Mouse (Mus musculus) adrenal gland, postnatal 4 days (tissue): ENCODE results near the gene Rtkn. TPM values are rescaled to one million over a fixed set of nuclear protein-coding genes. Genes with fewer than 3 reads are reported as not detected.

Experiments used
- DNase-seq, 2 experiments: peaks; one replicate each; pipeline ENCODE4 v3.0.0; 2021 to 2022; ENCODE audit warnings: low spot score in 2 of 2, mixed read lengths in 2 of 2
- total RNA-seq, 2 experiments: library from RNA; stranded (reverse); gene quantifications; 2 replicates each; pipeline ENCODE4 v1.2.3; 2021

Rtkn gene
- total RNA-seq, 2 experiments from 2014 or later = 36.8 to 40.3 TPM

GRCm38 (mm10) chr6:83115682-83116372, 19.4 kb upstream of the Rtkn start:
- DNase-seq = no peak

- DNase-seq = no peak
Measured at GRCm38 (mm10) chr6:83116373-83117164, 18.7 kb upstream of the Rtkn start.

DNA sequence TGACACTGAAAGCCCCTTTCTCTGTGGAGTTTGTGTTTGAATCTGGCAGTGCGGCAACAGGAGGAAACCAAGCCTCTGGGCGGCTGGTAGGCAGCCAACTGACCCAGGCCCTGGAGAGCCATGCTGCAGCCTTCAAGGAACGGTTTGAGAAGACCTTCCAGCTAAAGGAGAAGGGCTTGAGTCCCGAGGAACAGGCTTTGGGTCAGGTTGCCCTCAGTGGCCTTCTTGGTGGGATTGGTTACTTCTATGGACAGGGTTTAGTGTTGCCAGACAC, 18.2 kb upstream of the Rtkn start:
- no peak for DNase-seq

- DNase-seq = no peak
Measured at GRCm38 (mm10) chr6:83117616-83118015, 17.6 kb upstream of the Rtkn start.

DNA sequence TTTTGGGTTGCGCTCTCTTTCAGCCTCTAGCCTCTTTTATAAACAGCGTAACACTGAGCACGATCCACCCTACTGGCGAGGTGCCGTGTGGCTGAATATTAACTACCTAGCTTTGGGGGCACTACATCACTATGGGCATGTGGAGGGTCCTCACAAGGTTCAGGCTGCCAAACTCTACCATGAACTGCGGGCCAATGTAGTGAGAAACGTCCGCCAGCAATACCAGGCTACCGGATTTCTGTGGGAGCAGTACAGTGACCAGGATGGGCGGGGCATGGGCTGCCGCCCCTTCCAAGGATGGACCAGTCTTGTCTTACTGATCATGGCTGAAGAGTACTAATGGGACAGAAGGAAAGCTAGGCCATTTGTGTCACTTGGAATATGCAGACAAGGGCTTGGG, 16.9 kb upstream of the Rtkn start:
- no peak for DNase-seq

GRCm38 (mm10) chr6:83118825-83119733, 16.2 kb upstream of the Rtkn start:
- no peak for DNase-seq

DNA sequence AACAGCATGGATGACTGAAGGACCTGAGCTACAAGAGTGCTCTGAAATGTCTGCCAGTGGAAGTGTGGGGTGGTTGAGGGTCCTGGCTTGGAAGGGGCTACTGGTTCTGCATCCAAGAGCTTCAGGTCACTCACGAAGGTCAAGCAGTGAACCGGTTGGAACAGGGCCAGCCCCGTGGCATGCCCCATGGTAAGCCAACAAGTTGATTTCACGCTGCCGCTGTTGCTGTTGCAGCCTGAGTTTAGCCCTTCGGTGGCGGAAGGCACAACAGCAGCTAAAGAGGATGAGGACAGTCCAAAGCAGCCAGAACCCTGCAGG, 15.6 kb upstream of the Rtkn start:
- DNase-seq = no peak

DNA sequence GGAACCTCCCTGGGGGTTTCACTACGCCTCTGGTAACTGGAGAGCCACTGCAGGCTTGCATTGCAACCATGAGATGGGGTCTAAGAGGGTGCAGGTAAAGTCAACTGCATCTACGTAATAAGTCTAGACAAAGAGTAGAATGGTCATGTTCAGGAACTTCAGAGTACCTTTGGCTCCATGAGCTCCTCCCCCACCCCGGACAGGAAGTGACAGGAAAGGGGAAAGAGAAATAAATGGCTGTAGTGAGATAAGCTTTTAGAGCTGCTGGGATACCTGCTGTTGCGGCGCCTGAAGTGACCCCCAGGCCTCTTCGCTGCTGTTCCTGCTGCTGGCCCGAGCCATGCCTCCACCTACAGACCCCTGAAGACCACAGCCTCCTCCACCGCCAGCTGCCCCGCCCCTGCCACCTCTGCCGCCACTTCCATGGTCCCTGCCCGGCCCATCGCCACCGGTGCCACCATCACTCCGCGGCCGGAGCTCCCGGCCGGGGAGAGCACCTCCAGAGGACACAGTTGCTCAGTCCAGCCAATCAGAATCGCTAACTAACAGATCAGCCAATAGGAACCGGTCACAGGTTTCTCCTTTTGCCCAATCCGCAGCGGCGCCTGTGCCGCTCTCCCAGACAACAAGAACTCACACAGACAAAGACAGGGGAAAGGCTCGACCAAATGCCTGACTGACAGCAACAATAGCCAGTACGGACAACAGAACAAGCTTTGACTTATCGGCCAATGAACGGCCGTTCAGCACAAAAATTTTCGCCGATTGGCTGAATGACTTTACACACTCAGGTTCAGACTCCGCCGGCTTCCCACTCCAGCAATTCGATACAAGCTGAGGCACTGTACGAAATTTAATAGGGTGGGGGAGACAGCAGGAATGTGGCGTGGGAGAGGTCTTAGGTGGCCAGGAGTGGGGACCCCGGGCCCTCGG, 14.1 kb upstream of the Rtkn start, which contains the start of gene Wbp1:
Gene Wbp1, minus strand, starts transcription at position 630 of the 933 bp plus-strand sequence.
- peak; percentile 74 to 90 for DNase-seq

- DNase-seq = no peak
Measured at GRCm38 (mm10) chr6:83121863-83122710, 13.2 kb upstream of the Rtkn start.

DNA sequence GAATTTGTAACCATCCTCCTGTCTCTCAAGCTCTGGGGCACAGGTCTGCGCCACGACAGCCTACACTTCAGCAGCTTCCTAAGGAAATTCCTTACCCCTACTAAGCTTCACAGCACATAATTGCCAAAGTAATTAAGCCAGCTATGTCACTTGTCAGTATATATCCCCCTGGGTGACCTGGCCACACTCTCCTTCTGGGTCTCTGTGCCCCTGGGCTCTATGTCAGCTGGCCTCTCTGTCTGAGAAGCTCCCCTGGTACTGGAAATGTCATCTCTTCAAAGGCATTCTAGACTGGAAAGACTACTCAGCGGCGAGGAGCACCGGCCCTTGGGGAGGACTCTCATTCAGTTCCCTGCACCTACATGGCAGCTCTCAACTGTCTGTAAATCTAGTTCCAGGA, 12.3 kb upstream of the Rtkn start:
- no peak for DNase-seq

DNA sequence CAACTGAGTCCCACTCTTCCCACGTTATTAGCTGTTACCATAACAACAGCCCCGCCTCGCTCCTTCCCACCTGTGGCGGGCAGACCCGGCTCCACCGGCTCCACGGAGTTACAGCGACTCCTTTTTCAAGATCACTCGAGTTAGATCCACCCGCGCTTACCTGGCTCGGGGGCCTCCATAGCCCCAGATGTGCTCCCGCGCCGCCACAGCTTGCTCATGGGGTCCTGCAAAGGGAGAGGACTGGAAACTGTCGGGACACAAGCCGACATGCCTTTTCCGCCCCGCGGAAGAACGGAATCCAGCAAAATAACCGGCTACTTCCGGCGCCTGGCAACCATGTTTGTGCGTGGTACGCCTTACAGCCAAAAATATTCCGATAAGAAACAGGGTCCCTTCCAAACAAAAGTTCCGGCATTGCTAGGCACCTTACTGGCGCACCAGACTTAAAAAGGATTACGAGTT, 10.4 kb upstream of the Rtkn start:
- DNase-seq = peak; percentile 72 to 88

DNA sequence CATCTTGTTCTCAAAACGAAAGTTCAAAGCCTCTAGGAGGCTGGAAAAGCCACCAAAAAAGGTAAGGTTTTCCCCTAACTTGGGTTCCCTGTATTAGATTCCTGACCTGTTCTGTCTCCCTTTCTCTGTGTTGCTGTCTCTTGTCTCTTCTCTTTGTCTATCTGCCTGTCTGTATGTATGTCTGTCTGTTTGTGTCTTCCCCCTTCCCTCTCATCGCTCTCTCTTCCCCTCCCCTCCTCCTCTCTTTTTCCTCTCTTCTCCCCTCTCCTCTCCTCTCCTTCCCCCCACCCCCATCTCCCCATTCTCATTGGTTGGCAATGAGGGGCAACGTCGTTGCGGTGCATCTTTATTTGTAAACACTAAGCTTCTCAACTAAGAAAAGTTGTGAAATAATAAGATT, 9.9 kb upstream of the Rtkn start, which contains the start of gene Ino80b:
Gene Ino80b, minus strand, starts transcription at position 101 of the 400 bp plus-strand sequence.
- no peak for DNase-seq

DNA sequence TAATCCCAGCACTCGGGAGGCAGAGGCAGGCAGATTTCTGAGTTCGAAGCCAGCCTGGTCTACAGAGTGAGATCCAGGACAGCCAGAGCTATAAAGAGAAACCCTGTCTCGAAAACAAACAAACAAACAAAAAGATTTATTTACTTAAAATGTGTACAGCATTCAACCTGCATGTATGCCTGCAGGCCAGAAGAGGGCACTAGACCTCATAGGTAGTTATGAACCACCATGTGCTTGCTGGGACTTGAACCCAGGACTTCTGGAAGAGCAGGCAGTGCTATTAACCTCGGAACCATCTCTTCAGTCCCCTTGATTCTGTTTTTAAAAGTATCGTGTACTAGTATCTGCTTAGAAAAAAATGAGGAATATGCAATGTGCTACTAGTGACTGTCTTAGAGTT, 7.8 kb upstream of the Rtkn start:
- no peak for DNase-seq

DNA sequence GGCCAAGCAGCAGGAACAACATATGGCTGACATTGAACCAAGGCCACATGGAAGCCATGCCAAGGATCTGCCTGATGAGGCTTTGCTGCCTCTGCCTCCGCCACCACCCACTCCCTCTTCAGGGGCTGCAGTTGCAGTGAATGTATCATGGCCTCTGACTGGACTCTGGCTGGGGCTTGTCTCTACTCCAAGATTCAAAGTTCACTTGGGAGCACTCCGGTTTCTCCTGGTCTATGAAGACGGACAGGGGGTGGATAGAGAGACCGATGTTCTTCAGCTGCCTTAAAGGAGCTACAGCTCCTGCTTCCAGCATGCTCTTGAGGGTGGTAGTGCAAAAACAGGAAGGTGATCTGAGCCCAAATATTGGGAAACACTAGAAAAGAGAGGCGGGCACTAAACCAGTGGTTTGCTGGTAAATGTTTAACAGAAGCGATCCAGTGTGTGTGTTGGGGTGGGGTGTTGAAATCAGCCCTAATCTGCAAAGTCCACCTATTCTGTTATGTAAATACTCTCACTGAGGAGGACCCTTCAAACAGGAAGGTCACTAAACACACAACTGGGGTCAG, 3.7 kb upstream of the Rtkn start:
- no peak for DNase-seq

DNA sequence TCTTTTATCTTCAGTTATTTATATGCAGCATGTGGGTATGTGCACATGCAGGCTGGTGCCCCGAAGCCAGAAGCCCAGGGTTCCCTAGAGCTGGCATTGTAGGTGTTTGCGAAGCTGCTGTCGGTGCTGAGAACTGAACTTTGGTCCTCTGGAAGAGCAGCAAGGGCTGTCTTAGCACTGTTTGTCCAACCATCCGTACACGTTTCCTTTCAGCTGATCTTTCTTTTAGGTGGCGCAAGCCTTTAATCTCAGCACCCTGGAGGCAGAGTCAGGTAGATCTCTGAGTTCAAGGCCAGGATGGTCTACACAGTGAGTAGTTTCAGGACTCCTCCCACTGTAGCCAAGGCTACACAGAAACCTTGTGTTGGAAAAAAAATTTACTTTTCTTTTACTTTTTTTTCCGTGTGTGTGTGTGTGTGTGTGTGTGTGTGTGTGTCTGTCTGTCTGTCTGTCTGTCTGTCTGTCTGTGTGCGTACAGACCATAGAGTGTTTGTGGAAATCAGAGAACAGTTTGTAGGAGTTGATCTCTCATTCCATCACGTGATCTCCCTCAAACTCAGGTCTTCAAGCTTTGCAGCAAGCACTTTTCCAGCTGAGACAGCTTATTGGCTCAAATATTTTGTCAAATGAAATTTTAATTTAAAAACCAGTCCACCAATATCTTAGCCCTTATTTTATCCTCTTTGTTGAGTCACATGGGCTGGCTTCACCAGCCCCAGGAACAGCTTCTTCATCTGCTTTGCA, 2.9 kb upstream of the Rtkn start:
- DNase-seq = no peak

DNA sequence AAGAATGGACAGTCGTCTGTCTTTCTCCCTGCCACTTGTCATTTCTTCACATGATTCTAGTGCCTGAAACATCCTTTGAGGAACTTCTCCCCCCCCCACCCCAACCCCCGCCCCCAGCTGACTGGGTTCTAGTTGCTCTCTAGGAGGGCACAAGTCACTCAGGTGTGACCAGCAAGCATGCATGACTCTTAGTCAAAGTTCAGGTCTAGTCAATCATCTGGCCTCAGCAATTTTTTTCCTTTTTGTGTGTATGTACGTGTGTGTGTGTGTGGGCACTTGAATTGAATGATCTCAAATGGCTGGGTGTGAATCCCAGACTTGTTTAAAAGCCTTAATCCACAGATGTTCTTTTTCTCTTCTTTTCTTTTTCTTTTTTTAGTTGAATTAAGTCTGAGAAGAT, 1.0 kb upstream of the Rtkn start:
- no peak for DNase-seq

GRCm38 (mm10) chr6:83135571-83136161, 403 bp downstream of the Rtkn start:
- no peak for DNase-seq

GRCm38 (mm10) chr6:83136291-83136880, 1.1 kb downstream of the Rtkn start:
- DNase-seq = no peak
